Mouse (Mus musculus) spleen, adult 2 months (tissue): Measurements from ENCODE around the gene Btf3. TPM values are rescaled to one million over a fixed set of nuclear protein-coding genes. Genes with fewer than 3 reads are reported as not detected.

Experiments used
- DNase-seq, 2 experiments: peaks; one replicate each; pipeline versions ENCODE4 v3.0.0 to v3.0.0-alpha.2; 2012 to 2021; ENCODE audit warnings: low spot score in 2 of 2, low read depth in 1 of 2
- H3K27ac ChIP-seq: fragments of 200-500 bp; 2 replicates; pipeline ENCODE4 v1.5.1; 2012; ENCODE audit warnings: low read length, inconsistent platforms; ENCODE audit not compliant: insufficient read depth
- H3K27me3 ChIP-seq: fragments of 200-500 bp; 2 replicates; pipeline ENCODE4 v1.6.1; 2012; ENCODE audit warnings: mild to moderate bottlenecking, moderate library complexity, low read length, inconsistent platforms; ENCODE audit not compliant: control insufficient read depth, insufficient read depth
- H3K36me3 ChIP-seq: fragments of 200-500 bp; 2 replicates; pipeline ENCODE4 v1.6.1; 2012; ENCODE audit warnings: mild to moderate bottlenecking, low read length, inconsistent platforms; ENCODE audit not compliant: control insufficient read depth, insufficient read depth
- H3K4me1 ChIP-seq: fragments of 200-500 bp; 2 replicates; pipeline ENCODE4 v1.6.1; 2011; ENCODE audit warnings: inconsistent platforms; ENCODE audit not compliant: control insufficient read depth, insufficient read depth, insufficient read length
- H3K4me3 ChIP-seq: fragments of 200-500 bp; 2 replicates; pipeline ENCODE4 v1.5.1; 2011; ENCODE audit warnings: mild to moderate bottlenecking, inconsistent platforms; ENCODE audit not compliant: insufficient read depth, insufficient read length; ENCODE audit errors: extremely low read depth
- CTCF ChIP-seq: fragments of 200-500 bp; IDR thresholded peaks from 2 replicates; pipeline ENCODE4 v1.5.1; 2011; ENCODE audit warnings: mild to moderate bottlenecking, inconsistent platforms; ENCODE audit not compliant: insufficient read depth, insufficient read length, insufficient replicate concordance; ENCODE audit errors: extremely low read depth
- POLR2A ChIP-seq: fragments of 200-500 bp; IDR thresholded peaks from 2 replicates; pipeline ENCODE4 v1.6.1; 2011; ENCODE audit warnings: low read depth, low read length, inconsistent platforms
- WGBS: fragments of 180-500 bp; shearing (Covaris S2); methylation state at CpG from one replicate; pipeline ENCODE4 v1.1.7; 2018; 5-methylcytosine and 5-hydroxymethylcytosine counted together
- polyA plus RNA-seq: library from polyadenylated mRNA; depleted of rRNA; stranded (reverse); fragments of >200 nt; gene quantifications from 2 replicates; pipeline ENCODE4 v1.2.3, GENCODE M21; 2012

The Btf3 gene
- polyA plus RNA-seq, 1 experiment: 83.0 TPM

DNA sequence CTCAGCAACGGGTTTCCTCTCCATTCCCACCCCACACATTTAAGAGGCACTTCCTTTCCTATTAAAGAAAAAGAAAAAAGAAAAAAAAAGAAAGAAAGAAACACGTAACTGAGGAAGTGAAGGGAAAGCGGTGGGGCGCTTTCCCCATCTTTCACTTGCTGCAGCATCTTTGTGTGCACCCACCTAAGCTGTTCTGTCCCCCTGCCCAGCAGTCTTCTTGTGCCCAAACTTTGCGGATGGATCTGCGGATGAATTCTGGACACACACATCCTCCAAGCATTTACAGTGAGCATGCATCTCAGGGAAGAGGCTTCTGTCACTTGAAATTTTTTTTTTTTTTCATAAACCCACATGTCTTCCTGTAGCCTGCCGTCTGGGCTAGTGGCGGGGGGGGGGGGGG, 42.5 kb upstream of the Btf3 start:
- 7% methylated on average over 6 of the region's 8 CpGs for WGBS
- Histone ChIP-seq H3K27ac (no peak overlapping the region), H3K36me3 (no peaks in the 10 kb centered on the region), H3K4me1 (peaks cover 4% of the 10 kb centered on the region; the same call in 1 of the 2 replicates), H3K27me3 (peaks cover 36% of the 10 kb centered on the region), H3K4me3 (no peak overlapping the region)
- DNase-seq: no peak
- no peak for TF ChIP-seq POLR2A
- TF ChIP-seq CTCF: no peak

DNA sequence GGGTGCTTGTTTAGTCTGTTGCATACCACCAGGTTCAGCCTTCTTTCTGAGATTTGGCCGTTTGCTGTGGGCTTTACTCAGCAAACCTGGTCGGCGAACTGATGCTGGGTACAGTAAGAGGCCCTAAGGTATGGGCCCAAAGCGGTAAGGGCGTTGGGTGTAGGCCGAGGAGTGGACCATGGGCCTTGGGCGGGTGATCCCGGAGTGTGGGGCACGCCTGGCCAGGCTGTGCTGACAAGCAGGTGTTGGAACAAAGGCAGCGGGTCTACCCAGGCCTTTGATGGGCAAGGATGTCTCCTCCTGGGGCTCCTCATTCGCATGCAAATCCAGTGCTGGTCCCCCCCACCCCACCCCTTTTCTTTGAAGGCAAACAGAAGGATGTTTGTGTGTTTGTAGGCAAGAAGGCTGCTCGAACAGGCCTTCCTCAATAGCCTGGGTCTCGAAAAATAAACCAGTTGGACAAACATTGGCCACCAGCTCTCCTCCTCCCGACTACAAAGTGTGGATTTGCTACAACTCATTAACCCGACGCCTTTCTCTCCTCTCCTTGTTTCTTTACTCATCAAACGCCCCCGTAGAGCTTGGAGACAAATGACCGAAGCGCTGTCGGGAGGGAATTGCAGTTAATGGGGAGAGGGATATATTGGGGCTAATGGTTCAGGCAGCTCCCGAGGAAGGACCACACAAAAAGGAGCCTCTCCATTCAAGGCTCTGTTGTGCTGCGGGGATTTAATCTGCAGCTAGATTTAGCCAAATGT, 41.8 kb upstream of the Btf3 start:
- no peak for DNase-seq
- no peak overlapping the region for H3K27ac ChIP-seq
- H3K4me3 ChIP-seq: no peak overlapping the region
- WGBS: 10% methylated on average over 23 of the region's 23 CpGs
- no peaks in the 10 kb centered on the region for H3K36me3 ChIP-seq
- TF ChIP-seq CTCF (no peak), POLR2A (no peak)
- H3K27me3 ChIP-seq: peaks cover 43% of the 10 kb centered on the region
- peaks cover 8% of the 10 kb centered on the region; the same call in 1 of the 2 replicates for H3K4me1 ChIP-seq

DNA sequence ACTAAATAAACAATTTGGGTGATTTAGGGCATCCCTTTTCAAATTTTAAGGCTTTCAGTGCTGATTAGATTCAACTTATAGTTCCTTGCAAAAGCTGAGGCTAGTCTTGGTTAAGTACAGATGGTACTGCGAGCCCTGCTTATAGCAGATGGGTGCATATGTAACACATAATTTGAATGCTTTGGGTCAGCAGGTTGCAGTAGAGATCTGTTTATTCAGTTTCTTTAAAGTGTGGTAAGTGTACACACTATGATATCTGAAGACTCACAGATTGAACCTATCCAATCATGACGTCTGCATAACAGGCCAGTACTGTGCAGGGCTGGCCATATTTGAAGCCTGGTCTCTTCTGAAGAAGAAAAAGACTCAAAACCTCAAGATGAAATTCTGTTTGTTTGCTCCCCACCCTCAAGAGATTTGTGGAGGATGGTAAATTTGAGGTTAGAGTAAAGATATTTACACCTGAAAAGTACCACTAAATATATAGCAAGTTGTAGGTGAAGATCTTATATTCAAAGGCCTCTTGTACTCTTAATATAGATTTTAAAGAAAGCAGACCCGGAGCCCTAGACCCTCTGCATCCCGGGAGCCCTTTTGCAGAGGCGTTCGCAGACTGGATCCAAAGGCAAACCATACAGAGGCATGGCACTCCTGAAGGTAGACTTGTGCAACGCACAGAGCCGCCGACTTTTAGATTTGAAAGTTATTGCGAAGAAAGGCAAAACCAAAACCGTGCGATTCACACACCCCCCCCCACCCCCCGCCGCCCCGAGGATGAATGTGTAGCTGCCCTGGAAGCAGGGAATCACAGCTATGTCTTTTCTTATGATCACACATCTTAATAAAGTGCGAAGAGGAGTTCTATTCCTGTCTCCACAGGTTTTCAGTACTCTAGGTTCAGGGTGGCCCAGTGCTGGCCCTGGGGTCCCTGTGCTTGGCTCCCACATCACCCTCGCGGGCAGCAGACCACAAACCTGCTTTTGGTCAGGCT, 40.9 kb upstream of the Btf3 start:
- Histone ChIP-seq H3K36me3 (no peaks in the 10 kb centered on the region), H3K27me3 (peaks cover 44% of the 10 kb centered on the region), H3K4me1 (peaks cover 8% of the 10 kb centered on the region; the same call in 1 of the 2 replicates), H3K27ac (no peak overlapping the region), H3K4me3 (no peak overlapping the region)
- 8% methylated on average over 18 of the region's 18 CpGs for WGBS
- no peak for DNase-seq
- no peak for TF ChIP-seq POLR2A
- no peak for TF ChIP-seq CTCF

DNA sequence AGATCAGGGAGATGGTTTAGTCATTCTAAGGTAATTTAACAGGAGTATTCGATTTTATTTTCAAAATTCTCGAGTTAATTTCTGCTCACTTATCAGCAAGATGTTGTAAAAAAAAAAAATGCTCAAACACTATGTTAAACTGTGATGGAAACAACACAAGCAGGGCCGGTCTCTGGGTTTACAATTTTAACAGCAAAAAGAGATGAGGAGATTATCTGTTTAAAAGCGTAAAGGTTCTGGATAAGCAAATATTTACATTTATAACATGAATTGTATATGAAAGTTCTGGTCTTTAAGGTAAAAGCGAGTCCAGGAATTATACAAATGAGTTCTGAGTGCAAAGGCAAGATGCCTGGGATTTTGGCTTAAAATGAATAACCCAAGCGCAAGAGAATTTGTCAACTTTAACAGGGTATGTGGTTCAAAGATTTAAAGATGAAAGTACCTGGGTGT, 40.2 kb upstream of the Btf3 start:
- H3K4me3 ChIP-seq: no peak overlapping the region
- no peaks in the 10 kb centered on the region for H3K36me3 ChIP-seq
- no peak overlapping the region for H3K27ac ChIP-seq
- peaks cover 44% of the 10 kb centered on the region for H3K27me3 ChIP-seq
- WGBS: 15% methylated on average over 6 of the region's 6 CpGs
- TF ChIP-seq POLR2A (no peak), CTCF (no peak)
- peaks cover 8% of the 10 kb centered on the region; the same call in 1 of the 2 replicates for H3K4me1 ChIP-seq
- no peak for DNase-seq

DNA sequence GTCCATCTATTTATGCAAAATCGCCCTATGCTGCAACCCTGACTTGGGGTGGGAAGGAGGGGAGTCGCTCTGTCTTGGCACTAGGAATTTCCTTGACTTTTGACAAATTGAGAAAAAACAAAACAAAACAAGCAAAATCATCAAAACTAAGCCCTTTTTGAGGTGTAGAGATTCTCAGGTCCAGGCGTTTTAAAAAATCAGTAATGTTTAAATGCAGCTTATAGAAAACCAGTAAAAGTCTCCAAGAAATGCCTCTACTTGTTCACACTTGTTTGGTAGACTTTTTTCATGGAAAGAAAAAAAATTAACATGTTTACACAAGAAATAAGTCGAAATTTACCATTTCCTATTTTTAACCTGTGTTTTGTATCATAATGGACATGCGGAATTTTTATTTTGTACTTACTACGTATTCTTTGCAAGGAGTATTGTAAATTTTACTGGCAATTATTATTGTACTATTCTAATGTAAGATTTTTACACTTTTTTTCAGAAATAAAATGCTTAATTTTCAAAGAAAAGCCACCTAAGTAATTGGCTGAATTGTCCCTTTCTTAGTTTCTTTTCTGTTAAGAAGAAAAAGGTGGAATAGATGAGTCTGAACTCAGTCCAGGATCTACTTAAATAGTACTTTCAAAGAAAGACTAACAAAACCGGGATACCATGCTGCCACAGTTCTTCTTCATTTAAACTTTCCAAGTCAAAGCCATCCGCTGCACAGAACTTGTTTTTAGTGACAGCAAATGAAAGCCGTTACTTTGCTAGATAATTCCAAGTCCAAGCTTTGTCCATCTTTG, 39.6 kb upstream of the Btf3 start:
- Histone ChIP-seq H3K27me3 (peaks cover 49% of the 10 kb centered on the region), H3K36me3 (no peaks in the 10 kb centered on the region), H3K4me1 (peaks cover 8% of the 10 kb centered on the region; the same call in 1 of the 2 replicates), H3K4me3 (no peak overlapping the region), H3K27ac (no peak overlapping the region)
- no peak for TF ChIP-seq CTCF
- TF ChIP-seq POLR2A: no peak
- DNase-seq: no peak
- WGBS: 19% methylated on average over 9 of the region's 9 CpGs

DNA sequence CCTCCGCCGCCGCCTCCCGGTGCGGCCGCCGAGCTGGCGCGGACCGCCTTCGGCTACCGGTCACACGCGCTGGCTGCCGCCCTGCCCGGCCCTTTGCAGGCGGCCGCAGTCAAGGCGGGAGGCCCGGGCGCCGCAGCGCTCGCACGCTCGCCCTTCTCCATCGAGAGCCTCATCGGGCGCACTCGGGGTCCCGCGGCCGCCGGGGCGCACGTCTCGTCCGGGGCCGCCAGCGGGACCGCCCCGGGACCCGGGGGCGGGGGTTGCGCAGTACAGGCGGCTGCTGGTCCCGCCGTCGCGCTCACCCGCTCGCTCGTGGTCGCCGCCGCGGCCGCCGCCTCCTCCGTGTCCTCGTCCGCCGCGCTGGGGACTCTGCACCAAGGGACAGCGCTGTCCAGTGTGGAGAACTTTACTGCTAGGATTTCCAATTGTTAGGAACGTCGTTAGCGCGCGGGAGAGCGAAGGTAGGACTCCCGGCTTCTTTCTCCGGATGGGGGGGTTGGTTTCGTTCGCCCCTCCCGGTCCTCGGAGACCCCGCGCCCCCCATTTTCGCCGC, 38.8 kb upstream of the Btf3 start:
- TF ChIP-seq POLR2A (no peak), CTCF (no peak)
- Histone ChIP-seq H3K4me1 (peaks cover 8% of the 10 kb centered on the region; the same call in 1 of the 2 replicates), H3K36me3 (no peaks in the 10 kb centered on the region), H3K4me3 (peak overlapping the region; percentile 18; the same call in 1 of the 2 replicates), H3K27ac (no peak overlapping the region), H3K27me3 (peaks cover 47% of the 10 kb centered on the region)
- 2% methylated on average over 78 of the region's 81 CpGs for WGBS
- DNase-seq: no peak
